Mouse (Mus musculus) adrenal gland, adult 2 months (tissue): ENCODE data around the gene Igfbp1. TPM values are rescaled to one million over a fixed set of nuclear protein-coding genes. Genes with fewer than 3 reads are reported as not detected.
A peak's percentile ranks its signal among the peaks of the same experiment; 100 is the strongest.

Source experiments
- DNase-seq: peaks from one replicate; pipeline ENCODE4 v3.0.0; 2021
- polyA plus RNA-seq: library from polyadenylated mRNA; depleted of rRNA; stranded (reverse); fragments of >200 nt; gene quantifications from 2 replicates; pipeline ENCODE4 v1.2.3, GENCODE M21; 2012; rRNA removed
- total RNA-seq, 2 experiments: library from RNA; stranded (reverse); gene quantifications; 2 replicates each; pipeline ENCODE4 v1.2.3; 2021

Gene Igfbp1
- total and polyA plus RNA-seq, 3 experiments = 0.15 to 0.43 TPM; not detected in 1

DNA sequence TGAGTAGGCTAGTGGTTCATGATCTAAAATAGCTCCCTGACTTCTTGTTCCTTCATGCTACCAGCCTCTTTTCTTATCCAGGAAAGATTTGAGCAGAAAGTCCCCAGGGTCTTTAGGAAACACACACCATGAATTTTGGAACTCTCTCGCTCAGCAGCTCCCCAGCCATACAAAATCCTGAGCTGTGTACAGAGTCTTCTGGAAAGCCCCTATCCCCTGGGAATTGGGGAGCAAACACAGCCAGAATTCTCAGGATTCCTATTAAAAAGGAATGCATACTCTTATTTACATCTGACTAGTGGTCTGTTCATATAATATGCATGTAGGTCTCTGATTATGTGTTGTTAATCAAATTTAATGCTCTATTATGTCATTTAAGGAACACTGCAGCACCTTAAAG lies 36.9 kb downstream of the Igfbp1 start:
- no peak for DNase-seq

DNA sequence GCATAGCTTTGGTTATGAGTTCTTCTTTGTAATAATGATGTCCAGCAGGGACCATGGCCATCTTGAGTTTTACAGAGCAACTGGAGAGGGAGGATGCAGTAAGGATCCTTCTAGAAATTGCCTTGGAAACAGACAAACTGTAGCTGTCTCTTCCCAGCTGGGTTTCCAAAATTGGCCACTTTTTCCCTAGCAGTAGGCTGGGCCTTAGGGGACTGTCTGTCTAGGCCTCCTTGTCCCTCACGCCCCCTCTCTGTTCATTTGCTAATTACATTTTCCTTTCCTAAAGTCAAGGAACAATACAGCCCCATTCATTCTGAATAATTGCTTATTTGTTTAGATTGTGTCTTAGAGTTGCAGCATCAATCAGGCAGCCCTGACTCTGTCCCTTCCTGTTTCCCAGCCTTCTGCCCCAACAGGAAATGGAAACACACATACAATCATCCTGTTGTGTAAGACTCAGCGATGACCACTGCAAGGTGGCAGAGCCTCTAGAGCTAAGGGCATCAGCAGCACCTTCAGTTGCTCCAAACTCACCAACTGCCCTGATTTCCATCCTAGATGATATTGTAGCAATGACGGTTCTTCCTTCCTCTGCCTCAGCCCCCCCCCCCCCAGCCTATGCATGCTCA lies 37.5 kb downstream of the Igfbp1 start:
- no peak for DNase-seq

DNA sequence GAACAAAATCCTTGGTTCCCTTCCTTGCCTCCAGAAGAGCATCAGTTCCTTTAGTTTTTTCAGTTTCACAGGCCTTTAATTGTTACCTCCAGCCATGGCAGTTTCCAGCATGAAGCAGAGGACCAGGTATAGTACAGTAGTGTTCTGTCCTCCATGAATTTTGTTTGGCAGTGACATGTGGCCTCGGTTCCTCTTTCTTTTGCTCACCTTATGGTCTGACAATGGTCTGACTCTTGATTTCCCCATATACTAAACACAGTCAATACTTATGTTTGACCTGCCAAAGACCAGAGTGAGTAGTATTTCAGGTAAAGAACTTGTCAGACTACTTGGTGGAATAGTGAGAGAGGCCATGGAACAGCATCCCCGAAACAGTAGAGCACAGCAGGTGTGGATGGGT lies 39.2 kb downstream of the Igfbp1 start:
- no peak for DNase-seq

DNA sequence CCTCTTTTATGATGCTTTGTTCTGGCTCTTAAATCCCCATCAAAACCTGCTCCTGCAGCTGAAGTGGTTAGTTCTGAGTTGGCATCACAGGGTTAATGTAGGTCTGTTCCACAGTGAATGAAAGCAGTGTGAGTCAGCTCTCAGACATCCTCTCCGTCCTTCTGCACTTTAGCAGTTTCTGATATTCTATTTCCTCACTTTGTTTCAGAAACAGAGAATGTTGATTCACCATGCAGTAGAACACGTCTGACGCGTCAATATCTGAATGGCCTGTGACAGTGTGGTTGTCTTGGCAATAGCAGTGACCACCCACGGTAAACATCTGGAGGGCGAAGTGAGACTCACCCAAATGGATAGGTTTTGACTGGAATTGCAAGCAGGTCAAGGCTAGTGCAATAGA lies 40.1 kb downstream of the Igfbp1 start:
- DNase-seq = peak; percentile 31

DNA sequence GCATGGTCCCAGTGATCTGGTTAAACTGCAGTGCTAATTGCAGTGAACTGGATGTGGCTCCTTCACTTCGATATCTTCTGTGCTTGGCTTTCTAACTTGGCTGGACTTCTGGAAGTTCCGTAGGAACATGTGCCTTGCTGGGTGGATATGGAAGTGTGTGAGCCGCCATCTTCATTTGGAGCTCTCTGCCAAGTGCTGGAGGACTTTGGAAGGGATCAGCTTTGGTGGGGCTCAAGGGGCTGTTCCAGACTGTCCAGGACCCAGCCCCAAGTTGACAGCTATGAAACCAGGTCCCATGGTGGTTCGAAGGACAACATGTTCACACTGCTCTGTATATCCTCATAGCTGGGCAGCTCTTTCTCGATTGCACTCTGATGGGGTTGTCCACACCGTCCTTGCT lies 41.0 kb downstream of the Igfbp1 start:
- DNase-seq = no peak

DNA sequence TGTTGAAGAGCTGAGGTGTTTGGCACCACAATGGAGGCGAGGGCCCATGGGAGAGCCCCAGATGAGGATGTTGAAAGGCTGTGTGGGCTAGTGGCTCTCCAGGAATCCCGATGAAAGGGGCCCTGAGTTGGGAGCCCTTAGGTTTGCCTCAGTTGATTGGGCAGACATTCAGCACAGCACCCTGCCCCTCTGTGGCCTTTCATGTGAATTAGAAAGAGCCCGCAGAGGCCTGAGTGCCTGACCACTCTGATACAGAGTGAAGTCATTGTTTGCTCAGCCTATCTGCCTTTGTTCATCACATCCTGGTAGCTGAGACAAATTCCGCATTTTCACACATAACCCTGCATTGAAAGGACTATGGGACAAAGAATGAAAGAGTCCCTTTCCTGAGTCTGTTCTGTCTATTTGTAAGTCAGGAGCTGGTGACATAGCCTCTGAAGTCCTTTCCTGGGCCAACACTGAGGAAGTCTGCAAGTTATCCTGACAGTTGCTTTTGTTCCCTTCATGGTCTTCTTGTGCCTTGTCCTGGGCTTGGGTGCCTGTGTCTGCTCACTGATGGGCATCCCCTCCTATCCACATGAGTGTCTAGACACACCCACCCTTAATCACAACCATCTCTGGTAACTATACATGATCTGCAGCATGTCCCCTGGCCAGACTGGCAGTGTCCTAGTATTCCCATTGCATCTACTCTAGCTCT lies 41.6 kb downstream of the Igfbp1 start:
- no peak for DNase-seq

DNA sequence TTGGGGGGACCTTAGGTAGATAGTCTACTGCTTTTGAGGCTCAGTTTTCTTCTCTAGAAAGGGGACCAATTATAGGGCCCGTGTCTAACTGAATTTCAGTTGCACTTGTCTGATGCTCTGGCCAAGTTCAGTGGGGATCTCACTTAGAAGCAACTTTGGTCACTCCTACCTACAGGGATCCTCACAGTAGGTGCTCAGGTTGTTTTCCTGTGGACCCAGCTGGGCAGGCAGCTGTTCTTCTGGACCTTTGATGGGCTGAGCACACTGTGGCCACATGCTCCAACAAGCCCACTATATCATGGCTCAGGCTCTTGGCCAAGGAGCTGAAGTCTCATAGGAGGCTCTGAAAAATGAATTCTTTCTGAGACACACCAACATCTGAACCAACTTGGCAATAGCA lies 47.2 kb downstream of the Igfbp1 start:
- no peak for DNase-seq

DNA sequence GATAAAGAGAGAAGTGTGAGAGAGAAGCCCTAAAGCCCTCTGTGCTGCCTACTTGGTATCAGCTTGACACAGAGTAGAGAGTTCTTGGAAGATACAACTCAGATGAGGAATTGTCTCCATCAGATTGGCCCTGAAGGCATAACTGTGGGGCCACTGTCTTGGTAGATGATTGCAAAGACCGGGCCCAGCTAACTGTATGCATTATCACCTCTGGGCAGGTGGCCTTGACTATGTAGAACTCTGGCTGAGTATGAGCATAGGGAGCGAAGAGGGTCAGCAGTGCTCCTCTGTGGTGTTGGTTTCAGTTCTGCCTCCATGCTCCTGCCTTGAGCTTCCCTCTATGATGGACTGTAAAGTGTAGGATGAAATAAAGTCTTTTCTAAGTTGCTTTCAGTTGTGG lies 52.8 kb downstream of the Igfbp1 start:
- no peak for DNase-seq

DNA sequence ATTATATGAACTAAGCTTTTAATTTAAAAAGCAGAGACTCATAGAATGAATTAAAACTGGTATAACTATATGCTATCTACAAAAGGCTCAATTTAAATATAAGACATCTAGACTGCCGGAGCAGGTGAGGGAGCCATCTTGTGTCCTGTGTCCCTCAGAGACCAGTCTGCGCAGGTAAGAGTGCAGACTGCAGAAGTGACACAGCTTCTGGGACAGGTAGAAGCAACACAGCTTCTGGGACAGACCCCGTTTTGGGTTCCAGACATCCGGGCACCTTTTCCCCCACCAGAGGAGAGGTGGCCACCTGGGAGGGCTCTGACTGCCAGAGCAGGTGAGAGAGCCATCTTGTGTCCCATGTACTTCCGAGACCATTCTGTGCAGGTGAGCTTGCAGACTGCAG lies 53.3 kb downstream of the Igfbp1 start:
- DNase-seq = no peak

Other genes with a start within 250 kb of the Igfbp1 start
- 1 to 10 TPM; 2.5 to 3.1 TPM for gene Adcy1, start 134.3 kb upstream of the Igfbp1 start, total RNA-seq
- gene Adcy1, start 134.3 kb upstream of the Igfbp1 start, polyA plus RNA-seq = 1.0 and 1.1 TPM in 2 replicates
- not detected for gene Gm11985, start 9.2 kb upstream of the Igfbp1 start, total RNA-seq
- not detected in 2 replicates for gene Gm11985, start 9.2 kb upstream of the Igfbp1 start, polyA plus RNA-seq
- 10 to 100 TPM; 55.1 to 85.9 TPM for gene Igfbp3, start 16.1 kb downstream of the Igfbp1 start, total RNA-seq
- gene Igfbp3, start 16.1 kb downstream of the Igfbp1 start, polyA plus RNA-seq = 197 and 237 TPM in 2 replicates